Mouse (Mus musculus): ENCODE data around the gene Tcap. TPM values are rescaled to one million over a fixed set of nuclear protein-coding genes. Genes with fewer than 3 reads are reported as not detected.

Tcap gene
- polyA plus RNA-seq, 1 experiment from 2014 or later, result 9.3 TPM

GRCm38 (mm10) chr11:98341174-98341573, 42.4 kb upstream of the Tcap start:
- Histone ChIP-seq H3K9ac (ENCODE audit: low read length) (no peak overlapping the region), H3K9me3 (replicated peaks; ENCODE audit: control insufficient read depth, low read length) (no peaks in the 10 kb centered on the region), H3K4me1 (ENCODE audit: control insufficient read depth, insufficient read depth, low read length) (peaks cover 20% of the 10 kb centered on the region), H3K4me2 (ENCODE audit: low read depth, low read length) (no peak overlapping the region), H3K4me3 (replicated peaks; ENCODE audit: low read length) (no peak overlapping the region), H3K36me3 (ENCODE audit: control insufficient read depth, insufficient read depth, low read length) (no peaks in the 10 kb centered on the region), H3K27me3 (ENCODE audit: control insufficient read depth, insufficient read depth, low read length) (peaks cover 53% of the 10 kb centered on the region), H3K27ac (ENCODE audit: low read length) (no peak overlapping the region)
- ATAC-seq (ENCODE audit: insufficient read depth, low FRiP score), result no peak
- WGBS, result 64% methylated on average over 4 of the region's 4 CpGs

GRCm38 (mm10) chr11:98342000-98342945, 41.3 kb upstream of the Tcap start:
- Histone ChIP-seq H3K27ac (ENCODE audit: low read length) (no peak overlapping the region), H3K9me3 (replicated peaks; ENCODE audit: control insufficient read depth, low read length) (no peaks in the 10 kb centered on the region), H3K4me3 (replicated peaks; ENCODE audit: low read length) (peak overlapping the region; percentile 42), H3K9ac (ENCODE audit: low read length) (peak overlapping the region; percentile 59), H3K4me1 (ENCODE audit: control insufficient read depth, insufficient read depth, low read length) (peaks cover 20% of the 10 kb centered on the region), H3K4me2 (ENCODE audit: low read depth, low read length) (peak overlapping the region; percentile 60), H3K27me3 (ENCODE audit: control insufficient read depth, insufficient read depth, low read length) (peaks cover 53% of the 10 kb centered on the region), H3K36me3 (ENCODE audit: control insufficient read depth, insufficient read depth, low read length) (no peaks in the 10 kb centered on the region)
- peak; percentile 50 for ATAC-seq (ENCODE audit: insufficient read depth, low FRiP score)
- WGBS, result 2% methylated on average over 28 of the region's 29 CpGs

GRCm38 (mm10) chr11:98345253-98345652, 38.4 kb upstream of the Tcap start:
- Histone ChIP-seq H3K36me3 (ENCODE audit: control insufficient read depth, insufficient read depth, low read length) (no peaks in the 10 kb centered on the region), H3K27me3 (ENCODE audit: control insufficient read depth, insufficient read depth, low read length) (peaks cover 51% of the 10 kb centered on the region), H3K9ac (ENCODE audit: low read length) (no peak overlapping the region), H3K27ac (ENCODE audit: low read length) (no peak overlapping the region), H3K4me2 (ENCODE audit: low read depth, low read length) (peak overlapping the region; percentile 39), H3K4me3 (replicated peaks; ENCODE audit: low read length) (no peak overlapping the region), H3K4me1 (ENCODE audit: control insufficient read depth, insufficient read depth, low read length) (peaks cover 12% of the 10 kb centered on the region), H3K9me3 (replicated peaks; ENCODE audit: control insufficient read depth, low read length) (no peaks in the 10 kb centered on the region)
- no peak for ATAC-seq (ENCODE audit: insufficient read depth, low FRiP score)
- WGBS, result 1% methylated on average over 14 of the region's 14 CpGs

DNA sequence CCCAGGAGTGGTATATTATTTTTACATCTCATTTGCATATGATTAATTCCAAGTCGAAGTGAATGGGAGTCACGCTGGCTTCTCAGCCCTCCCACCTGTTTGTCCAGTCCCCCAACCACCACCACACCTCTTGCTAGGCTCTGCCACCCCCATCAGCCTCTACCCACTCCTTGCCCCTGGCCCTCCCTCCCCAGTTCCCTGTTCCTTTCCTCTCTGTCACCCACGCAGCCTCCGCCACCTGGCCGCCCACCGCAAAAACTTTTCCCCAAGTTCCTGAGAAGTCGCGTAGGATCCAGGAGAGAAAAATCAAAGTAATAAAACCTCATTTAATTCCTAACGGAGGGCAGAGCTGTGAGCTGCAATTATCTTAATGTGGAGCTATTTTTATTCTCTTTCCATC, 37.4 kb upstream of the Tcap start:
- peaks cover 54% of the 10 kb centered on the region for H3K27me3 ChIP-seq (ENCODE audit: control insufficient read depth, insufficient read depth, low read length)

GRCm38 (mm10) chr11:98347385-98348082, 36.1 kb upstream of the Tcap start:
- H3K4me3 ChIP-seq (replicated peaks; ENCODE audit: low read length), result no peak overlapping the region
- H3K9ac ChIP-seq (ENCODE audit: low read length), result no peak overlapping the region
- no peaks in the 10 kb centered on the region for H3K9me3 ChIP-seq (replicated peaks; ENCODE audit: control insufficient read depth, low read length)
- H3K27me3 ChIP-seq (ENCODE audit: control insufficient read depth, insufficient read depth, low read length), result peaks cover 57% of the 10 kb centered on the region
- no peak overlapping the region for H3K27ac ChIP-seq (ENCODE audit: low read length)
- H3K4me1 ChIP-seq (ENCODE audit: control insufficient read depth, insufficient read depth, low read length), result peaks cover 7% of the 10 kb centered on the region; the same call in 1 of the 2 replicates
- no peaks in the 10 kb centered on the region for H3K36me3 ChIP-seq (ENCODE audit: control insufficient read depth, insufficient read depth, low read length)
- 8% methylated on average over 10 of the region's 12 CpGs for WGBS
- ATAC-seq (ENCODE audit: insufficient read depth, low FRiP score), result no peak
- H3K4me2 ChIP-seq (ENCODE audit: low read depth, low read length), result peak overlapping the region; percentile 97; the same call in 1 of the 2 replicates

More for the DNA sequence above, 37.4 kb upstream of the Tcap start:
- Histone ChIP-seq H3K36me3 (ENCODE audit: control insufficient read depth, insufficient read depth, low read length) (no peaks in the 10 kb centered on the region), H3K4me2 (ENCODE audit: low read depth, low read length) (no peak overlapping the region), H3K27ac (ENCODE audit: low read length) (no peak overlapping the region), H3K4me1 (ENCODE audit: control insufficient read depth, insufficient read depth, low read length) (peaks cover 12% of the 10 kb centered on the region), H3K9ac (ENCODE audit: low read length) (no peak overlapping the region), H3K9me3 (replicated peaks; ENCODE audit: control insufficient read depth, low read length) (no peaks in the 10 kb centered on the region), H3K4me3 (replicated peaks; ENCODE audit: low read length) (no peak overlapping the region)
- no peak for ATAC-seq (ENCODE audit: insufficient read depth, low FRiP score)
- 12% methylated on average over 9 of the region's 9 CpGs for WGBS

DNA sequence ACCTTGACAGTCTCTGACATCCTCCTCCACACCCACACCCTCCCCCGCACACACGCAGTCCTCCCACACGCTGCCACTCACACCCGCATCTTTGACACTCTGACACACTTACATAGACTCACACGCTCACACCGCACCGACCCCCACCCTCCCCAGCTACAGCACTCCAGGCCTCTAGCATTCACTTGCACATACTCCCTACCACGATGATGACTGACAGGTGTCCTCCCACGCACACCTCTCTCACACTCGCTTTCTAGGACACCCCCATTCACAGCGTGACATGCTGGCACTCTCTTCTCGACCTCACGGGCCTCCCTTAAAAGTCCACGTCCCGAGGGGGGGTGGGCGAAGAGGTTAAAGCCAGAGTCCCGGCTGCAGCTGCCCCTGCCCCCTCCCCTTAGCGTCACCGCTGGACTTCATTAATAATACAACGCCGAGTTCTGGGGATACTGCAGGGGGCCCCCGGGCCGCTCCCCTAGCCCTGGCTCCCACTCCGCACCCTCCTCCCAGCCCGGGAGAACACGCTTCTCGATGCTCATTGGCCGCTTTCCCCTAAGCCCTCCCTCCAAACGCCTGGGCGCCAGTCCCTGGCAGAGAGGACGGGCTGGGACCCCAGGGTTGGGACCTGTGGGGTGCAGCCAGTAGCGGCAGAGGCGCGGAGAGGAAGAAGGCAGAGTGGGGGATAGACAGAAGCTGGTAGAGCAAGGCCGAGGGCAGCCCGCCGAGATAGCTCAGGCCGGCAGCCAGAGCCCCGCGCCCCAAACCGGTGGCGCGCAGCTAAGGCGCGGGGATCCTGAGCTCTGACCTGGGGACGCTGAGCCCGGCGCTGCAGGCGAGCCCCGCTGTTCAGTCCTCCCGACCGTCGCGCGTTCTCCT, 35.3 kb upstream of the Tcap start, which contains the start of gene Ppp1r1b:
Ppp1r1b (plus strand) TSS at position 322 of the 879 bp plus-strand sequence.
- Histone ChIP-seq H3K4me1 (ENCODE audit: control insufficient read depth, insufficient read depth, low read length) (peaks cover 7% of the 10 kb centered on the region; the same call in 1 of the 2 replicates), H3K36me3 (ENCODE audit: control insufficient read depth, insufficient read depth, low read length) (no peaks in the 10 kb centered on the region), H3K4me3 (replicated peaks; ENCODE audit: low read length) (peak within 1 kb of the TSS; percentile 60), H3K9me3 (replicated peaks; ENCODE audit: control insufficient read depth, low read length) (no peaks in the 10 kb centered on the region), H3K27me3 (ENCODE audit: control insufficient read depth, insufficient read depth, low read length) (peaks cover 57% of the 10 kb centered on the region), H3K9ac (ENCODE audit: low read length) (peak within 1 kb of the TSS; percentile 76), H3K27ac (ENCODE audit: low read length) (no peak within 1 kb of the TSS), H3K4me2 (ENCODE audit: low read depth, low read length) (peak within 1 kb of the TSS; percentile 97)
- ATAC-seq (ENCODE audit: insufficient read depth, low FRiP score), result peak; percentile 65; the same call in 1 of the 2 replicates
- WGBS, result under 1% methylated on average over 53 of the region's 55 CpGs

DNA sequence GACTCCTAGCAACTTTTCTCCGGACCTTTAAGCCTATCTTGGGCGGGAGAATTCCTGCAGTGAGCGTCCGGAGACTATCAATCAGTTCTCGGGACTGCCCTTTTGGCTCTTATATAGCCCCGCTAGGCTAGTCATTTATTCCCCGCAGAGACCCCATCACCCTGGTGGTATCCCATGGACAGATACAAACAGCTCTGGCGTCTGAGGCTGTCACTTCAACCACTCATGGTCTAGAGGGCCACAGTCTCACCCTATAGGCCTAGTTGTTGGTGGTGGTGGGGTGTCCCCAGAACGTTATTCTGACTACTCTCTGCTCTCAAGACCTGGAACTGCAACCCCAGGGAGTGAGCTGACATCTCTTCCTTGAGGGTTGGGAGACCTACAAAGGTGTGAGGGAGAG, 34.3 kb upstream of the Tcap start:
- peaks cover 7% of the 10 kb centered on the region; the same call in 1 of the 2 replicates for H3K4me1 ChIP-seq (ENCODE audit: control insufficient read depth, insufficient read depth, low read length)
- H3K4me2 ChIP-seq (ENCODE audit: low read depth, low read length), result peak overlapping the region; percentile 97
- peaks cover 57% of the 10 kb centered on the region for H3K27me3 ChIP-seq (ENCODE audit: control insufficient read depth, insufficient read depth, low read length)
- no peak overlapping the region for H3K27ac ChIP-seq (ENCODE audit: low read length)
- H3K9me3 ChIP-seq (replicated peaks; ENCODE audit: control insufficient read depth, low read length), result no peaks in the 10 kb centered on the region
- H3K9ac ChIP-seq (ENCODE audit: low read length), result peak overlapping the region; percentile 76
- no peak for ATAC-seq (ENCODE audit: insufficient read depth, low FRiP score)
- WGBS, result 17% methylated on average over 9 of the region's 9 CpGs
- peak overlapping the region; percentile 60 for H3K4me3 ChIP-seq (replicated peaks; ENCODE audit: low read length)
- no peaks in the 10 kb centered on the region for H3K36me3 ChIP-seq (ENCODE audit: control insufficient read depth, insufficient read depth, low read length)

GRCm38 (mm10) chr11:98352272-98352990, 31.2 kb upstream of the Tcap start:
- Histone ChIP-seq H3K27ac (ENCODE audit: low read length) (peak overlapping the region; percentile 60), H3K4me1 (ENCODE audit: control insufficient read depth, insufficient read depth, low read length) (peaks cover 20% of the 10 kb centered on the region), H3K27me3 (ENCODE audit: control insufficient read depth, insufficient read depth, low read length) (peaks cover 41% of the 10 kb centered on the region), H3K9ac (ENCODE audit: low read length) (no peak overlapping the region), H3K9me3 (replicated peaks; ENCODE audit: control insufficient read depth, low read length) (no peaks in the 10 kb centered on the region), H3K4me2 (ENCODE audit: low read depth, low read length) (no peak overlapping the region), H3K4me3 (replicated peaks; ENCODE audit: low read length) (no peak overlapping the region), H3K36me3 (ENCODE audit: control insufficient read depth, insufficient read depth, low read length) (no peaks in the 10 kb centered on the region)
- WGBS, result 62% methylated on average over 18 of the region's 18 CpGs
- ATAC-seq (ENCODE audit: insufficient read depth, low FRiP score), result no peak
